Mouse (Mus musculus): ENCODE results near the gene Srsf12.

Srsf12 gene

DNA sequence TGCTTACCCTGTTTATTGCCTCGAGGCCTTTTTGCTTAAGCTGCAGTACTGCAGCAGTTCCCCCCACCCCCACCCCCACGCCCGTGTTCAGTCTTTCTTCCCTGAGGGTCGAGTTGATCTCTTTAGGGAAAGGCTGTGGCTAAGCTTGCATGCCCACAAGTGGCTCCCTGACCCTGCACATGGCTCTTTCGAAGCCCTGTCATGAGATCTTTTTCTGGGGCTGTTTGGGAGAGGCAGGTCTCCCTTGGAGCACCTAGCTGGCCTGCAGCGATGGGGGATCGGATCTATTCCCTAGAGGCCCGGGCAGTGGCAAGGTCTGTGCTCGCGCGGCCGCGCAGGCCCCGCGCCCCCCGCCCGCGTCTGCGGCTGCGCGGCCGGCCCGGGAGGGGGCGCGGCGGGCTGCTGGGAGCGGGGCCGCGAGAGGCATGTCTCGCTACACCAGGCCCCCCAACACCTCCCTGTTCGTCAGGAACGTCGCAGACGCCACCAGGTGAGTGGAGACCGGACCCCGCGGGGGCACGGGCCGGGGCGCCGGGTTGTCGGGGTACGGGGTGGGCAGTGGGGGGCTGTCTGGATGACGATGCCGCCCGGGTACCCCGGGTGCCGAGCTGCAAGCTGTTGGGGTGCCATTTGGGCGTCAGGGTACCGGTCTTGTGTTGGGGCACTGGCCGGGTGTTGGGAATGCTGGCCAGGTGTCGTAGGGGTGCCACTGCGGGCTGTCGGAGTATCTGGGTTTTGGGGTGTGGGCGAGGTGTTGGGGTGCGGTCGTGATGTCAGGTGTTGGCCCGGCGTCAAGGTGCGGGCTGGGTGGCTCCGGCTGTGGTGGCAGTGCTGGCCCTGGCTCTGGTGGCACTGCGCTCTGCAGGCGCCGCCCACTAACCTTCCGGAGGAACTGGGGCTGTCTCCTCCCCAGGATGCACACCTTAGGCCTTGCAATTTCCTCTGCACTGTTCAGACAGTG is at the start of gene Srsf12:
Gene Srsf12, plus strand, starts transcription at position 111 of the 961 bp plus-strand sequence.
- DNase-seq (ENCODE audit: low read depth, low spot score), result no peak

DNA sequence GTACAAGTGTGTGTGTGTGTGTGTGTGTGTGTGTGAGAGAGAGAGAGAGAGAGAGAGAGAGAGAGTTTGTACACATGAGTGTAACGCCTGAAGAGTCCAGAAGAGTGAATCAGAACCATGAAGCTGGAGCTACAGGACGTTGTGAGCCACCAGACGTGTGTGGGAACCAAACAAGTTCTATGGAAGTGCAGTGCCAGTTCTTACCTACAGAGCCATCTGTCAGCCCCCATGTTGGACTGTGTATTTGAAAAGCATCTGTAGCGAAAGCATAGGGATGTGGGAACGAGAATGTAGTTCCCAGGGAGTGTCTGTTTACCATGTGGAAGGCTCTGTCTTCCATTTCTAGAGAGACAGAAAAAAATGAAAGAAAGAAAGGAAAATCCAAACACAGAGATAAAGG is 25.3 kb upstream of the Srsf12 start:
- DNase-seq (ENCODE audit: low read depth, low spot score), result no peak

DNA sequence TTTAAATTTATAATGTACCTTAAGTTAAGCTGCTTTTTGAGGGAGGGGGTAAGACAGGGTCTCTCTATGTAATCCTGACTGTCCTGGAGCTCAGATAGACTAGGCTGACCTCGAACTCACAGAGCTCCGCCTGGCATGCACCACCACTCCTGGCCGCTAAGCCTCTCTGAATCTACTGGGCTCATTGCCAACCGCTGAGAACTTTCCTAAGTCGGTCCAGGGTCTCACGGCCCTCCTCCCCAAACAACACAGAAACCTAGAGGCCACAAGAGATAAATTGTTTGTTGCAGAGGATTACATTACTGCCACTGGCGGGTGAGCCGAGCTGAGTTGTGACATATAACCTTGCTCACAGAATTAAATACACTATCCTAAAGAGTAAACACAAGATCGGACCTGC is 20.6 kb upstream of the Srsf12 start:
- DNase-seq (ENCODE audit: low read depth, low spot score), result no peak

DNA sequence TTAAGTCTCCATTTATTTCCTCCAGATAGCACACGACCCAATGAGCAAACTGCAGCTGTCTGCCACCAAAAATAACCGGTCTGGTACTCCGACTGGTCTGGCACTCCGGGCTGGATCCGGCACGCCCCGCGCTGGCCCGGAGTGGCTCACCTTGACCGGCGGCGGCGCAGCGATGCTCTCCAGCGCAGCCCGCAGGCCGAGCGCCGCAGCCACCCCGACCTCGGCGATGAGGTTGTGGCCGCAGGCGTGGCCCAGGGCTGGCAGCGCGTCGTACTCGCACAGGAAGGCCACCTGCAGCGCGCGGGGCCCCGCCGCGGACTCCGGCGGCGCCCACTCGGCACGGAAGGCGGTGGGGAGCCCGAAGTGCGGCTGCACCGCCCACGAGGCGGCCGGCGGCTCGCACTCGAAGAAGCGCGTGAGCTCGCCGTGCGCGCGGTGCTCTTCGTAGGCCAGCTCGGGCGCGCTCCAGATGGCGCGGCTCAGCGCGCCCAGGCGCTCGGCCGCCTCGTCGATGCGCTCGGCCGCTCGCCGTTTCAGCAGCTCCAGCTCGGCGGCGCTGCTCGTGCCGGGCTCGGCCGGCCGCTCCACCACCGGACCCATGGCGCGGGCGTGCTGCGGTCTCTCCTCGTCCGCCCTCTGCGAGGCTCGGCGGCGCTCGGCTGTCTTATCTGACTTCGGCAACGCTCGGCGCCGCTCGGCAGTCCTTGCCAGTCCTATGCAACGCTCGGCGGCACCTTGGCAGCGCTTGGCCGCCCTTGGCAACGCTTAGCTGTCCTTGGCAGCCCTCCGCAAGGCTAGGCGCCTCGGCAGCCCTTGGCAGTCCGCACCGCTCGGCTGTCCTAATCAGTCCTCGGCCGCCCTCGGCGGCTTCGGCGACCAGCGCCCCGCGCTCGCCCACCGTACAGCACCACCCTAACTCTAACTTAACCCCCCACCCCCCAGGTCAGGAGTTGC is 19.7 kb upstream of the Srsf12 start:
- DNase-seq (ENCODE audit: low read depth, low spot score), result peak; percentile 55

DNA sequence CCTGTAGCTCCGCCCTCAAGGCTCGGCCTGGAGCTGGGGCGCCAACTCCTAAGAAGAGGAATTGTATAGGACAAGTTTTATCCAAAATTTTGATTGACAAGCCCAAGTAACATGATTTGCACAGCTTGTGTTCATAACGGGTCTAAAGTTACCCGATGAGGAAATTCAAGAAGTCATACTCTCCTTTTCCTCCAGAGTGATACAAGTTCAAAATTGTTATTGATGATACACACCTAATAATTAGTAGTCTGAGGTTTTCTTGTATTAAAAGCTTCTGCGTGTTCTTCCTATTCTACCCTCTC is 19.1 kb upstream of the Srsf12 start, which contains the start of gene Pm20d2:
Gene Pm20d2, minus strand, starts transcription at position 3 of the 302 bp plus-strand sequence.
- no peak for DNase-seq (ENCODE audit: low read depth, low spot score)

DNA sequence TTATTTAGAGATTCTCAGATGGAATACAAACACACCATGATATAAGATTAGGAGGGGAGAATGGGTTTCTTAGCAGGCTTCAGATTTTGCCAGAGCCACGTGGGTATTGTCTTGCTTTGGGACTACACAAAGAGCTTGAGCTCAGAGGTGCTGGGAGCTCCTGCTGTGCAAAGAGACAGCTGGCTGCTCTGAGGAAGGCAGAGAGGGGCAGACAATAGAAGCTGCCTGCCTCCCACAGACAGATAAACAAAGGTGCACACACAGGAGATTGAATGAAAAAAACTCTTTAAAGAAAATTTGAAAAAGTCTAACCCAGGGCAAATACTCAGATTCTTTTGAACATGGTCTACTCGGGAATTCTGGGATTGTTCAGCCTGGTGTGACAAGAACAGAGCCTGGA is 10.7 kb upstream of the Srsf12 start:
- DNase-seq (ENCODE audit: low read depth, low spot score), result no peak

DNA sequence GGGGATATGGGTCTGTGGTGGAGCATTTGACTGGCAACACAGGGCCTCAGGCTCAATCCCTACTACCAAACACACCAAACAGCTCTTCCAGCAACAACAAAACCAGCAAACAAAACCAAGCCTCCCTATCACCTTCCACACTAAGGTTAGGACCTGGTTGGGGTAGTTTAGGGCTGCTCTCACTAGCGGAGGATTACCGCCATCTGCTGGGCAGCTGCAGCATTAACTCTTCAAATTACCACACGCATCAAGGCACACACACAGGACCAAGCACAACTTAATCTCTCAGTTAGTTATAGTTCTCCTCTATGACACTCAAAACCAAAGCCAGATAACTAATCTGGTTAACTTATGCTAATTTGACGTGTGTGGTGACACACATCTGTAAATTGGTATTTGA is 4.1 kb upstream of the Srsf12 start:
- peak; percentile 43 for DNase-seq (ENCODE audit: low read depth, low spot score)

DNA sequence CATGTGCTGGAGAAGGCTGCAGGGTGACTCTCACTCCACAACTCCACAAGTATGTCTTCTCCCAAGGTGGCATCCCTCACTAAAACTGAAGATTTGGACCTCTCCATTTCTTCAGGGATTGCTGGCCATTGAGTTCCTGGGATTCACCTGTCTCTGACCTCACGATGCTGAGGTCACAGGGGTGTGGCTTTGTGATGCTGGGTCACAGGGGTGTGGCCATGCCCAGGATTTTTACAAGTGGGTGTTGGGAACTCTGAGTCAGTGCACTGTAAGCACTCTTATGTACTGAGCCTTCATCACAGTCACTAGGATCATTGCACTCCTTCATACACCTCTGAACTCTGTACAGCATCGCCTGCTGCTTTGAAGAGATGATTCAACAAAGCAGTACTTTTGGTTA is 1.2 kb upstream of the Srsf12 start:
- DNase-seq (ENCODE audit: low read depth, low spot score), result no peak

DNA sequence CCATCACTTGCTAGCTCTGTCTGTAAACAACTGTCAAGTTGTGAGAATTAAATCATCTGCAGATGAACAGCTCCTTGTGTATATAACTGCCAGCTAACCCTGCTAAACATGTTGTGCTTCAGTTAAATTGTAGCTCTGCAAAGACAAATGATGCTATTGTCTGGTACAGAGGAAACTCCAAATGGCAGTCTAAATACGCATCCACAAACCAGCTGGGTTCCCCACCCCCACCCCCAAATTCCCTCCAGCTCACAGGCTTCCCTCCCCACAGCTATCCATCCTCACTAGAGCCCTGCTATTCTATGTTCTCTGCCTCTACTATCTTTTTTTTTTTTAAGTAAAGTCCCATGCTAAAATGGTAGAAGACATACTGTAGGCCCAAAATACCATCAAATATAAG is 13.1 kb downstream of the Srsf12 start:
- DNase-seq (ENCODE audit: low read depth, low spot score), result no peak

DNA sequence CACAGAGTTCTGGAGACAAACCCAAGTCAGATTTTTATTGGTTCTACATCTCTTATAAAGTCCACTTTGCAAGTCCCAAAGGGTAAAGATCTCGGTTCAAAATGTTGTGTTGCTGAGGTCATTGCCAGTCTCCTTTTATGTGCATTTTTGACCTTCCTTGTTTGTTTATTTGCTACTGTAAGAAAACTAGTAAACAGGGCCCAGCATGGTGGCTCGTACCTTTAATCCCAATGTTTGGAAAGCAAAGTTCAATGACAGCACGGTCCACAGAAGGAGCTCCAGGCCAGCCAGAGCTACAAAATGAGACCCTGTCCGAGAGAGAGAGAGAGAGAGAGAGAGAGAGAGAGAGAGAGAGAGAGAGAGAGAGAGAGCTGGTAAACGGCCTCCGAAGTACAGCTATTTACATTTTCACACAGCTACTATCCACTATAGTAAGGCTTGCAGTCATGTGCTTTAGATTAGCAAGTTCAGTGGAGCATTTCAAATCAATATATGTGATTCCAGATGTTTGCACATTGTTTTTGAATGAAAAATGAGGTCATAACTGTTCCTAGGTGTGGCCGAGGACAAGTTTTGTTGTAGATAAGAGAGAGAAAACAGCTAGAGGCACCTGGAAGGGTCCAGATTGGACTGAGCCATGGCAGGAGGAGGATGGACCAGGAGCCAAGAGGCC is 15.3 kb downstream of the Srsf12 start:
- DNase-seq (ENCODE audit: low read depth, low spot score), result no peak

DNA sequence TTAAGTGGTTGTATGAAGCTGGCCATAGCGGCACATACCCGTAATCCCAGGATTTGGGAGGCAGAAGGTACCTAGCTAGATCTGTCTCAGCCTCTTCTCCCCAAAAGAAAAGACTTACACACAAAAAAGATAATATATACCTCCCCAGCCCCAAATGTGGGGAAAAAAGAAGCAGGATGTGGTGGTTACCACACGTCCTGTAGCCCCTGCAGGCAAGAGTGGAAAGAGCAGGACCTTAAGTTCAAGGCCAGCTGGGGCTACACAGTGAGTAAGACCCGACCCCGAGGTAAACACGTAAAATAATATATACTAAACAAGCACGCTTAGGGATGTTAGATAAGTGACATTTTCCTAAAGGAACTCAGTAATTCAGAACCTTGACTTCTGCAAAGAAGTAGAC is 18.4 kb downstream of the Srsf12 start:
- DNase-seq (ENCODE audit: low read depth, low spot score), result no peak

DNA sequence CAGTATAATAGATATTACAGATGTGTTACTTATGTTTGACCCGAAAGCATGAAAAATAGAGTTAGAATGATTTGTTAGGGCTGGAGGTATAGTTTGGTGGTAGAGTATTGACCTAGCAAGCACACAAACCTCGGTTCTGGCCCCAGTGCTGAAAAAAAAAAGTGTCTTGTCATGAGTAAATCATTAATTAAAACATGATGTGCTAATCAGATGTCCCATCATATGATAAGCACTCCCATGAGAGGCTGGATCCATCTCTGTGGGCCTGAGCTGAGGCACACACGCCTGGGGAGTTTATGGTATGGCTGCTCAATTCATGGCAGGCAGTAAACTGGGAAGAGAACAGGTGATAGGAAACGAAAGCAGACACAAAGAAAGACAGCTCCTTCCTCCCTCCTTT is 20.8 kb downstream of the Srsf12 start:
- no peak for DNase-seq (ENCODE audit: low read depth, low spot score)

DNA sequence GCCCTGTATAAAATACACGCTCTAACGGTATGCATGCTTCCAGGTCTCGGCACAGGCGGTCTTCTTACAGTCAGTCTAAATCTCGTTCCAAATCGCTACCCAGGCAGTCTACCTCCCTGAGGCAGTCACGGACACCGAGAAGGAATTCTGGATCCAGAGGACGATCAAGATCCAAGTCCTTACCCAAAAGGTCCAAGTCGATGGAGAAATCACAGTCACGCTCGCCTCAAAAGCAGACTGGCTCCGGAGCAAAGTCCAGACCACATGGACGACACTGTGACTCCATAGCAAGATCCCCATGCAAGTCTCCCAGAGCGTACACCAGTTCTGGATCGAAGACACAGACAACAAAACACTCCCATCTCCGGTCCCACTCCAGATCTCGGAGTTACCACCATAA is 22.1 kb downstream of the Srsf12 start:
- no peak for DNase-seq (ENCODE audit: low read depth, low spot score)

DNA sequence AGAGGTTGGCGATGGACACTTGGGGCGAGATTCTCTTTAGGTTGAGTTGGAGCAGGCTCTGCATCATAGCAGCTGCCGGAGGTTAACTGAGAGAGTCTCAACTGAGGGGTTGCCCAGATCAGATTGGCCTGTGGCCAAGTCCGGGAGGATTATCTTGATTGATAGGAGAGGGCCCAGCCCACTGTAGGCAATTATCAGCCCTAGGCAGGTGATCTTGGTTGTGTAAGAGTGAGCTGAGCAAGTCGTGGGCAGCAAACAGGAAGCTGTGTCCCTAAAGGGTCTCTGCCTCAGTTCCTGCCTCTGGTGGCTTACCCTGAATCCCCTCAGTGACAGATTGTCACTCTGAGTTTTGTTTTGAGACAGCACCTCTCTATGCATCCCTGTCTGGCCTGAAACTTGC is 33.7 kb downstream of the Srsf12 start:
- DNase-seq (ENCODE audit: low read depth, low spot score), result peak; percentile 55

DNA sequence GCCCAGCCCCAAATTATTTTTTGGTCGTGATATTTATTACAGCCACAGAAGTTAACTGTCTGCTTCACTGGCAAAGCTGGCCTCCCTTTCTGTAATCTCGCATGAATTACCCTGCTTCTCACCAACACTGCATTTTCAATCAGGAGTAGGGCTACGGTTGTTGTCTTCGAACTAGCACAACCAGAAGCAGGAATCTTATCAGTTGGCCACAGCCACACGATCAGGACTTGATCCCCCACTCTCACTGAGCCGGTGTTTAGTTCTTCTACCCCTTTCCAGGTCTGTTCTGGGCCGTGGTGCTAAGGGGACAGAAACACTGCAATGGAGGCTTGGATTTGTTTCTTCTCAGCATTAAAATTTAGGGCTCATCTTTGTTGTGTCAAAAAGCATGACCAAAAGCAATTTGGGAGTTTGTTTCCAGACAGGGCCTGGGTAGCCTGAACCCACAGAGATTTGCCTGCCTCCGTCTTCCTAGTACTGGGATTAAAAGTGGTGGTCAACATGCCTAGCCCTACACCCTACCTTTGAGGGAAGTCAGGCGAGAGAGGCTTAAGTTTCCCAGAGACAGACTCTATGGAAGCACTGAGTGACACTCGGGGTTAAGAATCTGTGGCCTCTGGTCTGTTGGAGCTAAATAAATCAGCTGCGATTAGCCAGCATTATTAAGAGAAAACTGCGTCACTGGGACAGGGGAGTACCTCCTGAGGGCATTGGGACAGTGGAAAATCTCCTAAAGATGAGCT is 34.4 kb downstream of the Srsf12 start:
- DNase-seq (ENCODE audit: low read depth, low spot score), result no peak

DNA sequence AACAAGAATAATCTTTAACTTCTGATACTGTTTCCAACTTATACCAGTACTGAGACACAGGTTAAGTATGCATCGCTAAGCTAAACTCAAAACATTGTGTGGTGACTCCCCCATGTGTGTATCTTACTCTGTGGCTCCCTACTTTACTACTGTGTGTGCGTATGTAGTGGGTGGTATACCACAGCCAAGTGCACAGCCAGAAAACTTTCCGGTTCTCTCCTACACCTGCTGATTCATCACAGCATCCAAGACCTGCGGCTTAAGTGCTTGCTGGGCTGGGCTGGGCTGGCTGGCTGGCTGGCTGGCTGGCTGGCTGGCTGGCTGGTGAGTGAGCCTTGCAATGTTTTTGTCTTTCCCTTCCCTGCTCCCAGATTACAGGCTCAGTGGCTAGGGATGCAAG is 35.1 kb downstream of the Srsf12 start:
- no peak for DNase-seq (ENCODE audit: low read depth, low spot score)

DNA sequence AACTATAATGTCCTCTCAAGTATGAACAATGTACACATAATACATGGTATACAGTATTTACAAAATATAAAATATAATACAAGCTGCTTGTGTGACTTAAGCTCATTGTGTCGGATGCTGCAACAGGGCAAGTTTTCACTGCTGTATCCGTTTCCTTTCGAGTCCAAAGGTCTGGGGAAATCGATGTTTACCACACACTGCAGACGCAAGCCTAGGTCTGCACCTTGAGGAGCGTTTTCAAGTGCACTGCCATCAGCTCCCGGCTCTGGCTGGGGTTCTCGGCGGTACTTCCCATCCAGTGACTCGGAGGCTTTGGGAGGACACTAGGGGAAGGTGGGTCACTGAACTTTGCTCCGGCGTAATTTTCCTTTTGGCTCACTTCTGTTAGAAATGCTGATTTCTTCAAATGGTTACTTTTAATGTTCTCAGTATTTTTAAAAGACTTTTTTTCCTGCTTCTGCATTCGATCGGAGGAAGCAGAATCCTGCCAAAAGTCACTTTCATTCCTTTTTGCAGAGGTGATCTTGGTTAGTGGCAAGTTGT is 37.1 kb downstream of the Srsf12 start:
- DNase-seq (ENCODE audit: low read depth, low spot score), result no peak

DNA sequence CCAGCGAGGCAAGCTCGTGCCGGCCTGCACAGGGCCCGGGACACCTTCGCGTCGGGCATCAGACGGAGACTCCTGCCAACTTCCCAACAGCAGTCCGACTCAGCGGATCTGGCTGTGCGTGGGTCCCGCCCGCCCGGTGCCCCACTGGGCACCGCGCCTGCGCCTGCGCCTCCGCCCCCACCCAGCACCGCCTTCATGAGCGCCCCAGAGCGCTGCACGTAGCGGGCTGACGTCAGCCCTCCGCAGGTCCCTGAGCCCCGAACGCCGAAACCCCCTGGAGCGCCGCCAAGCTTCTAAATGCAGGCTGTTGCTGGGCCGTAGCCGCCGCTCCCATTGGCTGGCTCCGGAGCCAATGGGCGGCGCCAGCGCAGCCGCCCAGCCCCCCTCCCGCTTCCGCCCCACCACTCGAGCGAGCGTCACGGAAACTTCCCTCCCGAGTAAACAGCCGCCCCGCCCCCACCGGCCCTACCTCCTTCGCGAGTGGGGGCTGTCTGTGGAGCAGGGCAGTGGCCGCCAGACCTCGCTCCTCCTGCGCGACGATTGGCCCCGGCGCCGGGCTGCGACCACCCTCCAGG is 38.8 kb downstream of the Srsf12 start:
- peak; percentile 99 for DNase-seq (ENCODE audit: low read depth, low spot score)

DNA sequence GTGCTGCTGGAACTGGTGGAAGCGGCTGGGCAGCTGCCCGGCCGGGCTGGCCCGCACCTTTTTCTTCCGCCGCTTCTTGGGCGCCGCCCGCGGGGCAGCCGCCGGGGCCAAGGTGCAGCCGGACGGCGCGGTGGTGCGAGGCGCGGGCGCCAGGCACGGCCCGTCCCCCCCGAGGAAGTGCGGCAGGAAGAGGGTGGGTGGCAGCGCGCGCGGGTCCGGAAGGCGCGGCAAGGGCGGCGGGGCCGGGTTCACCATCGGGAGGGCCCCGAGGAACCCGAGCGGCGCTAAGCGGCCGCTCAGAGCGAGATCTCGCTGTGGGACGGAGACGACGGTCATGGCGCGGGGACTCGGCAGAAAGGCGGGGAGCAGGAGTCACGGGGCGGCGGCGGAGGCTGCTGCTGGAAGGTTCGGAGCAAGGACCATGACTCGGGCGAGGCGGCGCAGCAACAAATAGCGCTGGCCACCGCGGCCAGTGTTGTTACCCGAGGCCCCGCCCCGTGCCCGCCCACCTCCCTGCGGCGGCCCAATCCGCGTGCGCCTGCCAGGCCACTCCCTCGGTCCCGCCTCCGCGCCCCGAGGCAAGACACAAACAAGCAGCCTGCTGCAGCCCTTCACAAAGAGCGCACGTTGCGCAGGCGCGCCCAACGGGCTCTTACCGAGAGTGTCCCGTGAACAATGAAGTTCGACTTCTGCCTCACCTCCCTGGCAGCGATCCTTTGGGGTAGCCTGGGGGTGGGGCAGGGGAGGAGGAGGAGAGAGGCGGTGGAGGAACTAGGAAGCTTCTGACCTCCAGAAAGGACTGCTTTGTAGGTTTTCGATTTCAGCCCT is 39.5 kb downstream of the Srsf12 start:
- DNase-seq (ENCODE audit: low read depth, low spot score), result peak; percentile 90

DNA sequence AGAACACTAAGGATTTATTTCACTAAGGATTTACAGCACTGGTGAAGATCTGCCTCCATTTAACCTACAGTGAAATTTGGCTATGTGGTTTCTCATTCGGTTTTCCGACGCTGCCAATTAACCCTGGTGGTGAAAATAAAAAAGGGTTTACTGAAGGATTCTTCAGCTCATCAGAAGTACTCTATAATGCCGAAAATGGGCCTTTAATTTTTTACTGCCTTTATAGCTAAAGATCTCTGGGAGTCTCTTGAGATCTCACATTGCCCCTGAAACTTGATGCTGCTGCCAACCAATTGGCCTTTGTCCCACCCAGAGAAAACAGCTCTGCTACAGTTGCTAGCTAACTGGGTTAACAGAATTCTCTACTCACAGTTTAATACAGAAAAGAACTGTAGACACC is 40.1 kb downstream of the Srsf12 start:
- no peak for DNase-seq (ENCODE audit: low read depth, low spot score)
